Mouse (Mus musculus) kidney, postnatal 4 days (tissue): ENCODE measurements around the gene Grm4.

Experiments used
- DNase-seq, 2 experiments: peaks; one replicate each; pipeline ENCODE4 v3.0.0; 2021; ENCODE audit warnings: mixed read lengths in 2 of 2

Grm4 gene

GRCm38 (mm10) chr17:27511865-27512618, 9.2 kb downstream of the Grm4 start:
- peak; percentile 46 to 61 for DNase-seq

- DNase-seq = no peak
These were observed 10.0 kb downstream of the Grm4 start for GRCm38 (mm10) chr17:27511125-27511735.

- peak in 1 of 2 experiments; percentile 15 for DNase-seq
These were observed 10.7 kb downstream of the Grm4 start for GRCm38 (mm10) chr17:27510258-27511124.

GRCm38 (mm10) chr17:27509056-27509455, 12.1 kb downstream of the Grm4 start:
- no peak for DNase-seq

- no peak for DNase-seq
These were observed 12.7 kb downstream of the Grm4 start for GRCm38 (mm10) chr17:27508513-27508912.

- peak in 1 of 2 experiments; percentile 39 for DNase-seq
These were observed 13.2 kb downstream of the Grm4 start for GRCm38 (mm10) chr17:27508002-27508401.

- no peak for DNase-seq
These were observed 13.6 kb downstream of the Grm4 start for GRCm38 (mm10) chr17:27507591-27507945.

- no peak for DNase-seq
These were observed 14.2 kb downstream of the Grm4 start for GRCm38 (mm10) chr17:27506871-27507590.

- DNase-seq = no peak
These were observed 14.8 kb downstream of the Grm4 start for GRCm38 (mm10) chr17:27506362-27506761.

GRCm38 (mm10) chr17:27505221-27505881, 15.9 kb downstream of the Grm4 start:
- peak; percentile 54 to 66 for DNase-seq

GRCm38 (mm10) chr17:27503869-27504268, 17.3 kb downstream of the Grm4 start:
- no peak for DNase-seq

GRCm38 (mm10) chr17:27502736-27503445, 18.3 kb downstream of the Grm4 start:
- DNase-seq = no peak

GRCm38 (mm10) chr17:27502288-27502687, 18.9 kb downstream of the Grm4 start:
- no peak for DNase-seq

- DNase-seq = peak; percentile 61 to 72
These were observed 19.6 kb downstream of the Grm4 start for GRCm38 (mm10) chr17:27501331-27502251.

GRCm38 (mm10) chr17:27500811-27501210, 20.4 kb downstream of the Grm4 start:
- DNase-seq = no peak

GRCm38 (mm10) chr17:27499080-27499479, 22.1 kb downstream of the Grm4 start:
- DNase-seq = no peak

GRCm38 (mm10) chr17:27497798-27498197, 23.4 kb downstream of the Grm4 start:
- no peak for DNase-seq

GRCm38 (mm10) chr17:27495008-27495540, 26.1 kb downstream of the Grm4 start:
- DNase-seq = no peak

GRCm38 (mm10) chr17:27493969-27494368, 27.2 kb downstream of the Grm4 start:
- no peak for DNase-seq

GRCm38 (mm10) chr17:27493389-27493788, 27.8 kb downstream of the Grm4 start:
- DNase-seq = no peak
